Mouse (Mus musculus): ENCODE data around the gene Ramp2. TPM values are rescaled to one million over a fixed set of nuclear protein-coding genes. Genes with fewer than 3 reads are reported as not detected.

Ramp2 gene
- polyA plus RNA-seq, 1 experiment from 2014 or later, result 60.4 TPM

DNA sequence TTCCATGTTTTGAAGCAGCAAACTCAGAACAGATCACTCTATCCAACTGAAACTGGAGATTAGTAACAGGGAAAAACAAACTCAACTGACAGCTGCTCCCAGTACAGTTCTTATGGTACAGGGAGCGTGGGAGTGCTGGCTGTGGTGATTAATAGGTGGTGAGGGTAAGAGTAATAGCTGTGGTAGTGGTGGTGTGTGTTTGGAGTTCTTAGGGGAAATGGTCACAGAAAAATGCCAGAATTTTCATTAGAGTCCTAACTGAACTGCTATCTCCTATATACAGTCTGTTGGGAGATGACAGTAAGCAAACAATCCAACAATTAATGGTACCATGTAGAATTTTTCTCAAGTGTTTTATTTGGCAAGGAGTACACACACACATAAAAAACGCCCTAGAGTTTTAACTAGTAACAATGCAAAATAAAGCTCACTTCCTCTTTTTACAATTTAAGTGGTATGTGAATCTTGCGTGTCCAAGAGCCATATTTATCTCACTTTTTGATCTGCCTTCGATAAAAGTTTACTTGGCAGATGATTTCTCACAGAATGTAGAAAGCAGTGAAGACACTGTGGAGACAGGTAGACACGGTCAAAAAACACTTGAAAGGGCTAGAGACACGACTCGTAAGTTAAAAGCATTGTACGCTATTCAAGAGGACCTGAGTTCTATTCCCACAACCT lies 24.4 kb upstream of the Ramp2 start:
- Histone ChIP-seq H3K27me3 (ENCODE audit: control insufficient read depth, insufficient read depth, low read length) (no peaks in the 10 kb centered on the region), H3K4me1 (ENCODE audit: control insufficient read depth, insufficient read depth, low read length) (no peaks in the 10 kb centered on the region), H3K4me3 (ENCODE audit: low read depth, low read length) (no peak overlapping the region), H3K4me2 (ENCODE audit: low read depth, severe bottlenecking) (no peak overlapping the region), H3K36me3 (ENCODE audit: control insufficient read depth, insufficient read depth, low read length) (no peaks in the 10 kb centered on the region), H3K9me3 (ENCODE audit: control insufficient read depth, low read length) (no peaks in the 10 kb centered on the region), H3K27ac (replicated peaks; ENCODE audit: low read depth, low read length) (0 out of 2 replicates have a peak overlapping the region, but pooled peaks have one; percentile 8), H3K9ac (ENCODE audit: low read length) (no peak overlapping the region)
- ATAC-seq (ENCODE audit: insufficient number of reproducible peaks, low FRiP score, low TSS enrichment, low read depth) (no peak), DNase-seq (ENCODE audit: low spot score) (no peak)
- whole genome bisulfite sequencing, result 90% methylated on average over 8 of the region's 8 CpGs

DNA sequence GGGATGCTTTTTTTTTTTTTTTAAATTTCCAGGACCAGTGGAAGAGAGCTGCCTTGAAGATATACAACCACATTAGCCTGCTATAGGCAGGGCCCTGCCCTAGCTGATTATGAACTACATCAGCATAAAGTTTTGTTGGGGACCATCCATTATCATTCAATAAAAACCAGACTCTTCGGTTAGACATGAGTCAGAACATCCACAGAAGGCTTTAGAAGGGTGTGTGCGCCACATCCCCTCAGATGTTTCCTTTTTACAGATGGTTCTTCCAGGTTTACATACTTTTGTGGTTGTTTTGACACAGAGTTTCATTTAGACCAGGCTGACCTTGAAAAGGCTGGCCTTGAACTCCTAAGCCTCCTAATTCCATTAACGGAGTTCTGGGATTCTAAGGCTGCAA lies 21.5 kb upstream of the Ramp2 start:
- 95% methylated on average over 3 of the region's 3 CpGs for WGBS
- no peak overlapping the region for H3K9ac ChIP-seq (ENCODE audit: low read length)

DNA sequence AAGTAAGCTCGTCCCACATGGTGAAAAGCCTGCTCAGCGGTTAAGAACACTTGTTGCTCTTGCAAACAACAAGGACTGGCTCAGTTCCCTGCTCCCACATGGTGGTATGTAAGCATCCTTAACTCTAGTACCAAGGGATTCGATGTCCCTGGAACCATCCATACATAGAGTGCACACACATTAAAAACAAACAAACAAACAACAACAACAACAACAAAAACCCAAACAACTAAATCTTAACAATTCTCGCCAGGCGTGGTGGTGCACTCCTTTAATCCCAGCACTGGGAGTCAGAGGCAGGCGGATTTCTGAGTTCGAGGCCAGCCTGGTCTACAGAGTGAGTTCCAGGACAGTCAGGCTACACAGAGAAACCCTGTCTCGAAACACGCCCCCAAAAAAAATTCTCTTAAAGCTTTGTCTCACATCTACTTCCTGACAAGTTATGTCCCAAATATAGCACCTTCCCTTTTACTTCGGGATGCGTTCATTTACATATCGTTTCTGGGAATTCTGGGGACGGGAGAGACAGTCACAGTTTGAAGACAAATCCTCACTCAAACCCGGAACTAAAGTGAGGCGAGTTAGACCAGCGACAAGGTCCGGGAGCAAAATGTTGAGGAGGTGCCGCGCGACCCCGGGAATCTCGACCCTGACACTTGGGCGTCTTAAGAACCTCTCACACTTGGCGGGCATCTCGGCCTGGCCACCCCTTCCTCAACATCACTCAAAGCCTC lies 20.3 kb upstream of the Ramp2 start:
- Histone ChIP-seq H3K27me3 (ENCODE audit: control insufficient read depth, insufficient read depth, low read length) (no peaks in the 10 kb centered on the region), H3K4me1 (ENCODE audit: control insufficient read depth, insufficient read depth, low read length) (peaks cover 6% of the 10 kb centered on the region), H3K36me3 (ENCODE audit: control insufficient read depth, insufficient read depth, low read length) (no peaks in the 10 kb centered on the region), H3K4me3 (ENCODE audit: low read depth, low read length) (peak overlapping the region; percentile 85), H3K4me2 (ENCODE audit: low read depth, severe bottlenecking) (peak overlapping the region; percentile 83), H3K27ac (replicated peaks; ENCODE audit: low read depth, low read length) (no peak overlapping the region), H3K9ac (ENCODE audit: low read length) (peak overlapping the region; percentile 69), H3K9me3 (ENCODE audit: control insufficient read depth, low read length) (no peaks in the 10 kb centered on the region)
- DNase-seq (ENCODE audit: low spot score) (no peak), ATAC-seq (ENCODE audit: insufficient number of reproducible peaks, low FRiP score, low TSS enrichment, low read depth) (no peak)
- 19% methylated on average over 25 of the region's 25 CpGs for WGBS

More for the DNA sequence above, 21.5 kb upstream of the Ramp2 start:
- Histone ChIP-seq H3K4me3 (ENCODE audit: low read depth, low read length) (no peak overlapping the region), H3K4me2 (ENCODE audit: low read depth, severe bottlenecking) (no peak overlapping the region), H3K36me3 (ENCODE audit: control insufficient read depth, insufficient read depth, low read length) (no peaks in the 10 kb centered on the region), H3K4me1 (ENCODE audit: control insufficient read depth, insufficient read depth, low read length) (no peaks in the 10 kb centered on the region), H3K9me3 (ENCODE audit: control insufficient read depth, low read length) (no peaks in the 10 kb centered on the region), H3K27ac (replicated peaks; ENCODE audit: low read depth, low read length) (no peak overlapping the region), H3K27me3 (ENCODE audit: control insufficient read depth, insufficient read depth, low read length) (no peaks in the 10 kb centered on the region)
- ATAC-seq (ENCODE audit: insufficient number of reproducible peaks, low FRiP score, low TSS enrichment, low read depth), result no peak
- DNase-seq (ENCODE audit: low spot score), result no peak

DNA sequence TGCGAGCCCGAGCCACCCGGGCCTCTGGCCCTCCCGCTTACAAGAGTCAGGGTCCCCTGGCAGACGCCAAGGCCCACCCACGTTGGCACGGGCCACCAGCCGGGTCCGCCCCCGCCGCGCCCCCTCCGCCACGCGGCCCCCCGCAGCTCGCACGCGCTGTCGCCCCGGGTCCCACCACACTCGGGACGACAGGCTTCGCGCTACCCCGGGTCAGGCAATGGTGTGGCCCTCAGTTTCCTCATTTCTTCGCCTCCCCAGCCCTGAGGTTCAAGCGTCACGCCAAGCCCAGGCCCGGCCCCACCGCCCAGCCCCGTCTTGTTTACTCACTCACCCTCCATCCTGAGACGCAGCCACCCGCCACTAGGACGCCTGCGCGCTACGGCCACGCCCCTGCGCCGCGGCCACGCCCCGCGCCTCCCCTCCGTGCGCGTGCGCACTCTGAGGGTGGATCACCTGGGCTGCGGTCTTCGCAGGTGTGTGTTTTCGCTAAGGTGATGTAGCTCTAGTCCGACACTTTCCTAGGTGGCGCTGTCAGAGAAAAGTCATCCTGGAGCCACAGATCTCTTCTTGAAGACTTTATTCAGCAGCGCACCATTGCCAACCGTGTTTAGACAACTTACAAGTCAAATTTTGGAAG lies 19.6 kb upstream of the Ramp2 start, which contains the start of gene Ezh1:
Ezh1 (minus strand) TSS at position 399 of the 637 bp plus-strand sequence.
- H3K4me1 ChIP-seq (ENCODE audit: control insufficient read depth, insufficient read depth, low read length), result peaks cover 11% of the 10 kb centered on the region
- peak within 1 kb of the TSS; percentile 69 for H3K9ac ChIP-seq (ENCODE audit: low read length)
- no peaks in the 10 kb centered on the region for H3K36me3 ChIP-seq (ENCODE audit: control insufficient read depth, insufficient read depth, low read length)
- H3K27me3 ChIP-seq (ENCODE audit: control insufficient read depth, insufficient read depth, low read length), result no peaks in the 10 kb centered on the region
- WGBS, result 2% methylated on average over 48 of the region's 56 CpGs
- no peaks in the 10 kb centered on the region for H3K9me3 ChIP-seq (ENCODE audit: control insufficient read depth, low read length)
- DNase-seq (ENCODE audit: low spot score) (peak; percentile 90), ATAC-seq (ENCODE audit: insufficient number of reproducible peaks, low FRiP score, low TSS enrichment, low read depth) (peak; percentile 91)
- H3K4me2 ChIP-seq (ENCODE audit: low read depth, severe bottlenecking), result peak within 1 kb of the TSS; percentile 83
- H3K27ac ChIP-seq (replicated peaks; ENCODE audit: low read depth, low read length), result 0 out of 2 replicates have a peak within 1 kb of the TSS, but pooled peaks have one; percentile 4
- H3K4me3 ChIP-seq (ENCODE audit: low read depth, low read length), result peak within 1 kb of the TSS; percentile 85

DNA sequence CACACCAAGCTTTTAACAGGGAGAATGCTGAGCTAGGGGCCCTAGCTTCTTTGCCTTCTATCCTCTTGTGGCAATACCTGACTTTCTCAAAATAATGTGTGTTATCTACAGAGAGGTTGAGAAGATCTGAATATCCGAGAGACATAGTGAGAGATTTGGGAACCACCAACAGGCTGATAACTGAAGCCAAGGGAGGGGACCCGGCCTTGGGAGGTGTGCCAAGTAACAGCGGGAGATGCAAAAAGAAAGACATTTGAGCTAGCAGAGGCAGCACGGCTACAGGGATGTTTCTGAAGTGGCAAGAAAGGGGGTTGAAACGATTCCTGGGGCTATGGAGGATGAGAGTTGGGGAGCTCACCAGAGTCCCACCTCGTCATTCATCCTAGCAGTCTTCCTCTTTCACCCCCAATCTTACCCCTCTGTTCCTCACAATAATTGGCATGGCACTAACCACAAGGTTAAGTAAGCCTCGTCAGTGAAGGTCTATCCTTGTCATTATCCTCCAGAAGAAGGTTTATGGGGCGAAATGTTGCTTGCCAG lies 16.4 kb upstream of the Ramp2 start:
- H3K27me3 ChIP-seq (ENCODE audit: control insufficient read depth, insufficient read depth, low read length), result no peaks in the 10 kb centered on the region
- no peak overlapping the region for H3K9ac ChIP-seq (ENCODE audit: low read length)
- DNase-seq (ENCODE audit: low spot score), result no peak
- no peak for ATAC-seq (ENCODE audit: insufficient number of reproducible peaks, low FRiP score, low TSS enrichment, low read depth)
- no peak overlapping the region for H3K4me3 ChIP-seq (ENCODE audit: low read depth, low read length)
- no peaks in the 10 kb centered on the region for H3K9me3 ChIP-seq (ENCODE audit: control insufficient read depth, low read length)
- no peaks in the 10 kb centered on the region for H3K36me3 ChIP-seq (ENCODE audit: control insufficient read depth, insufficient read depth, low read length)
- WGBS, result 44% methylated on average over 8 of the region's 8 CpGs
- H3K4me1 ChIP-seq (ENCODE audit: control insufficient read depth, insufficient read depth, low read length), result peaks cover 20% of the 10 kb centered on the region
- no peak overlapping the region for H3K4me2 ChIP-seq (ENCODE audit: low read depth, severe bottlenecking)
- no peak overlapping the region; the same call in 1 of the 2 replicates for H3K27ac ChIP-seq (replicated peaks; ENCODE audit: low read depth, low read length)

DNA sequence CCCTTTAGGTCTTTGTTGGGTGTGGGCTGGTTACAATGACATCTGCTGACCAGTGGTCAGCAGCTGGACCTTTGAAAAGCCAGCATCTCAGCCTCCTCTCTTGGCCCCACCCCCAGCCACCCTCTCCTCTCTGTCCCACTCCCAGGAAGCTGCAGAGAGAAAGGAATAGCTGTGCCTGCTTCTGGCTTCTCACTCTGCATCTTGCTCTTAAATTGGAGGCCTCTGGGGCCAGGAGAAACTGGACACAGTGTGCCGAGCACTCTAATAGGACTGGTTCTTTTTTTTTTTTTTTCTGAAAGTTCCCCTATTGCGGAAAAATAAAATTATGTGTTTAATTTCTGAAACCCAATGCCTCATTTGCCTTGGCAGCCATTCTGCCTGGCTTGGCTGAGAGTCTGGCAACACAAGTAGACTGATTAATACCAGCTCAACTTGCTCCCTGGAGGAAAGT lies 15.7 kb upstream of the Ramp2 start:
- peaks cover 20% of the 10 kb centered on the region for H3K4me1 ChIP-seq (ENCODE audit: control insufficient read depth, insufficient read depth, low read length)
- no peaks in the 10 kb centered on the region for H3K27me3 ChIP-seq (ENCODE audit: control insufficient read depth, insufficient read depth, low read length)
- H3K9me3 ChIP-seq (ENCODE audit: control insufficient read depth, low read length), result no peaks in the 10 kb centered on the region
- H3K9ac ChIP-seq (ENCODE audit: low read length), result no peak overlapping the region
- no peak overlapping the region for H3K4me2 ChIP-seq (ENCODE audit: low read depth, severe bottlenecking)
- no peak overlapping the region for H3K4me3 ChIP-seq (ENCODE audit: low read depth, low read length)
- H3K27ac ChIP-seq (replicated peaks; ENCODE audit: low read depth, low read length), result peak overlapping the region; percentile 23; the same call in 1 of the 2 replicates
- DNase-seq (ENCODE audit: low spot score) (no peak), ATAC-seq (ENCODE audit: insufficient number of reproducible peaks, low FRiP score, low TSS enrichment, low read depth) (no peak)
- WGBS, result 19% methylated on average over 2 of the region's 2 CpGs
- H3K36me3 ChIP-seq (ENCODE audit: control insufficient read depth, insufficient read depth, low read length), result no peaks in the 10 kb centered on the region

DNA sequence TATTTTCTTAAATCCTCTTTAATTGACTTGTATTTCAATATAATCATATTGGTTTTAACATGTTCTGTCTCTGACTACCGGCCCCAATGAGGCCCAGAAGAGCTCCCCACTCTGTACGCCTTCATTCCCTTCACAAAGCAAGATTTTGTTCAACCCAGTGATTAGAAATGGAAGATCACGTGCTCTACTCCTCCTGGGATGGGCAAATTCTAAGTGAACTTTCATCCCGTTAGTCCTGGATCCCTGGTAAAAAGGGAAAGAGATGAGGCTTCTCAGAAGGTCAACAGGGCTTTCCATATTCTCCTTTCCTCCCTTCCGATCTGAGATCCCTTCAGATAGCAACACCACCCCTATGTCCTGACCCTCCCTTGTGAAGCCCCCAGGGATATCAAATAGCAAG lies 15.3 kb upstream of the Ramp2 start:
- Histone ChIP-seq H3K4me2 (ENCODE audit: low read depth, severe bottlenecking) (no peak overlapping the region), H3K36me3 (ENCODE audit: control insufficient read depth, insufficient read depth, low read length) (no peaks in the 10 kb centered on the region), H3K9me3 (ENCODE audit: control insufficient read depth, low read length) (no peaks in the 10 kb centered on the region), H3K9ac (ENCODE audit: low read length) (peak overlapping the region; percentile 27; the same call in 1 of the 2 replicates), H3K4me3 (ENCODE audit: low read depth, low read length) (no peak overlapping the region), H3K27ac (replicated peaks; ENCODE audit: low read depth, low read length) (peak overlapping the region; percentile 58), H3K27me3 (ENCODE audit: control insufficient read depth, insufficient read depth, low read length) (no peaks in the 10 kb centered on the region), H3K4me1 (ENCODE audit: control insufficient read depth, insufficient read depth, low read length) (peaks cover 20% of the 10 kb centered on the region)
- WGBS, result 36% methylated on average over 5 of the region's 5 CpGs
- ATAC-seq (ENCODE audit: insufficient number of reproducible peaks, low FRiP score, low TSS enrichment, low read depth) (no peak), DNase-seq (ENCODE audit: low spot score) (no peak)

All from limb, embryonic 11.5 days (tissue).